Mouse (Mus musculus) bone marrow, adult 2 months (tissue): ENCODE results near the gene Col13a1. TPM values are rescaled to one million over a fixed set of nuclear protein-coding genes. Genes with fewer than 3 reads are reported as not detected.

Experiments
- H3K27ac ChIP-seq: fragments of 200-500 bp; 2 replicates; pipeline ENCODE4 v1.5.1; 2012; ENCODE audit warnings: low read depth, mild to moderate bottlenecking, control low read depth, inconsistent platforms, low read length; ENCODE audit not compliant: control insufficient read depth, poor library complexity, insufficient read depth
- H3K4me1 ChIP-seq: fragments of 200-500 bp; 2 replicates; pipeline ENCODE4 v1.6.1; 2011; ENCODE audit warnings: low read length; ENCODE audit not compliant: control insufficient read depth, insufficient read depth
- H3K4me3 ChIP-seq: fragments of 200-500 bp; replicated peaks from 2 replicates; pipeline ENCODE3; 2011; ENCODE audit warnings: mild to moderate bottlenecking, low read depth, low read length, control low read depth; ENCODE audit not compliant: control insufficient read depth
- CTCF ChIP-seq: fragments of 200-500 bp; IDR thresholded peaks from 2 replicates; pipeline ENCODE4 v1.5.1; 2011; ENCODE audit warnings: low read length, control low read depth; ENCODE audit not compliant: control insufficient read depth, insufficient read depth
- POLR2A ChIP-seq: fragments of 200-500 bp; IDR thresholded peaks from 2 replicates; pipeline ENCODE4 v1.6.1; 2011; ENCODE audit warnings: low read depth, mild to moderate bottlenecking, control low read depth, low read length, borderline replicate concordance; ENCODE audit not compliant: control insufficient read depth
- WGBS: fragments of 180-500 bp; shearing (Covaris S2); methylation state at CpG from one replicate; pipeline ENCODE4 v1.1.7; 2018; 5-methylcytosine and 5-hydroxymethylcytosine counted together
- polyA plus RNA-seq: library from polyadenylated mRNA; stranded (reverse); fragments of >200 nt; gene quantifications from 2 replicates; pipeline ENCODE4 v1.2.4, GENCODE M21; 2011; ENCODE audit warnings: low replicate concordance; ENCODE audit not compliant: missing spikeins, insufficient read depth, insufficient read length

The Col13a1 gene
- 0.56 TPM in 1 of 2 replicates, not detected in the other for polyA plus RNA-seq

- Histone ChIP-seq H3K27ac (no peak within 1 kb of the TSS; the same call in 1 of the 2 replicates), H3K4me3 (no peak within 1 kb of the TSS), H3K4me1 (no peaks in the 10 kb centered on the region; the same call in 1 of the 2 replicates)
- TF ChIP-seq POLR2A = no peak
- under 1% methylated on average over 41 of the region's 41 CpGs for WGBS
These were observed at the start of gene Col13a1 for GRCm38 (mm10) chr10:61978866-61979340. TSS of gene Col13a1 (minus strand) at chr10:61979108.

- Histone ChIP-seq H3K27ac (no peak overlapping the region), H3K4me3 (no peak overlapping the region), H3K4me1 (no peaks in the 10 kb centered on the region)
- no peak for TF ChIP-seq POLR2A
- TF ChIP-seq CTCF = no peak
- 49% methylated on average over 12 of the region's 12 CpGs for WGBS
These were observed 48.8 kb upstream of the Col13a1 start for GRCm38 (mm10) chr10:62027699-62028098.

- no peak for TF ChIP-seq CTCF
- TF ChIP-seq POLR2A = no peak
- no peak overlapping the region for H3K27ac ChIP-seq
- H3K4me1 ChIP-seq = no peaks in the 10 kb centered on the region
- H3K4me3 ChIP-seq = no peak overlapping the region
- WGBS = 72% methylated on average over 19 of the region's 19 CpGs
These were observed 45.1 kb upstream of the Col13a1 start for GRCm38 (mm10) chr10:62023821-62024551.

- Histone ChIP-seq H3K4me3 (no peak overlapping the region), H3K27ac (no peak overlapping the region), H3K4me1 (no peaks in the 10 kb centered on the region)
- no peak for TF ChIP-seq POLR2A
- TF ChIP-seq CTCF = no peak
- 61% methylated on average over 7 of the region's 7 CpGs for WGBS
These were observed 41.2 kb upstream of the Col13a1 start for GRCm38 (mm10) chr10:62020068-62020620.

- WGBS = 38% methylated on average over 12 of the region's 16 CpGs
- Histone ChIP-seq H3K27ac (no peak overlapping the region), H3K4me1 (no peaks in the 10 kb centered on the region), H3K4me3 (no peak overlapping the region)
- TF ChIP-seq POLR2A (no peak), CTCF (no peak)
These were observed 40.6 kb upstream of the Col13a1 start for GRCm38 (mm10) chr10:62019386-62020067.

GRCm38 (mm10) chr10:62016947-62017346 is 38.0 kb upstream of the Col13a1 start:
- H3K27ac ChIP-seq = no peak overlapping the region
- no peak overlapping the region for H3K4me3 ChIP-seq
- no peaks in the 10 kb centered on the region for H3K4me1 ChIP-seq
- 79% methylated on average over 6 of the region's 6 CpGs for WGBS
- TF ChIP-seq CTCF (no peak), POLR2A (no peak)

GRCm38 (mm10) chr10:62013190-62013589 is 34.3 kb upstream of the Col13a1 start:
- H3K27ac ChIP-seq = no peak overlapping the region
- no peak overlapping the region for H3K4me3 ChIP-seq
- TF ChIP-seq CTCF (no peak), POLR2A (no peak)
- 87% methylated on average over 5 of the region's 5 CpGs for WGBS
- no peaks in the 10 kb centered on the region for H3K4me1 ChIP-seq

GRCm38 (mm10) chr10:62012371-62012770 is 33.5 kb upstream of the Col13a1 start:
- WGBS = 62% methylated on average over 4 of the region's 4 CpGs

GRCm38 (mm10) chr10:62009981-62010500 is 31.1 kb upstream of the Col13a1 start:
- Histone ChIP-seq H3K27ac (no peak overlapping the region), H3K4me1 (no peaks in the 10 kb centered on the region), H3K4me3 (no peak overlapping the region)
- 56% methylated on average over 6 of the region's 6 CpGs for WGBS
- TF ChIP-seq CTCF (no peak), POLR2A (no peak)

More at GRCm38 (mm10) chr10:62012371-62012770, 33.5 kb upstream of the Col13a1 start:
- H3K4me1 ChIP-seq = no peaks in the 10 kb centered on the region
- no peak overlapping the region for H3K27ac ChIP-seq
- no peak overlapping the region for H3K4me3 ChIP-seq
- TF ChIP-seq POLR2A (no peak), CTCF (no peak)
